Mouse (Mus musculus) adrenal gland, postnatal 10 days (tissue): ENCODE measurements at regions not wholly inside any gene's neighbourhood (a gene's known extent, or its start where the extent isn't known, plus 50 kb on each side); places are given as distances from the start of the nearest gene placed in this dataset.

ENCODE experiments used
- DNase-seq: peaks from one replicate; pipeline ENCODE4 v3.0.0; 2021; ENCODE audit warnings: mixed read lengths

GRCm38 (mm10) chr11:56160286-56160685 is 119.5 kb upstream of the Nmur2 start:
- DNase-seq, result no peak

DNA sequence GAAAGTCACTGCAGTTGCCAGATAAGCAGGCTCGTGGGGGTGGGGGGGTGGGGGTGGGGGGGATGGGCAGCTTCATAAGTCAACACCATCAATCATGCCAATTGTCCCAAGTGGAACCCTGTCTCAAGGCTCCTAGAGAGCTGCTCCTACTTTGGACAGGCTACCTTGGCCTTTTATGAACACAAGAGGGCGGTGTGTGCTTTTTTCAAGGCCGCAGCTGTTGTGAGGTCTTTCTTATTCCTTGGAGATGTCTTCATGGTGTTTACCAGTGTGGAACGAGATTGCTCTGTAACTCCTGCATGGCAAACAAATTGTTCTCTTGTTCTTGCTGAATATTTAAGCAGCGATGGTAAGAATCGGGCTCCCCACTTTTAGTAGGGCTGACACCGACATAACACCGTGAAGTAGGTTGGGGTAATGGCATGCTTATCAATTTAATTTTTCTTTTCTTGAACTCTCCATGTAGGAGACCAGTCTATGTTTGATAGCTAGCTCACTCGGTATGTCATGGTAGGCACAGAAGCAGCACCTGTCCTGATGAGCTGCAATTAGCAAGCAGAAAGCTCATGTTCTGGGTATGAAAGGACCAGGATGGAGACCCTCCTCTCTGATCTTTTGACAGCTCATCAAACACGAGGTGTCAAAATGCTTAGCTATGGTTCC is 118.7 kb upstream of the Nmur2 start:
- peak; percentile 50 for DNase-seq

DNA sequence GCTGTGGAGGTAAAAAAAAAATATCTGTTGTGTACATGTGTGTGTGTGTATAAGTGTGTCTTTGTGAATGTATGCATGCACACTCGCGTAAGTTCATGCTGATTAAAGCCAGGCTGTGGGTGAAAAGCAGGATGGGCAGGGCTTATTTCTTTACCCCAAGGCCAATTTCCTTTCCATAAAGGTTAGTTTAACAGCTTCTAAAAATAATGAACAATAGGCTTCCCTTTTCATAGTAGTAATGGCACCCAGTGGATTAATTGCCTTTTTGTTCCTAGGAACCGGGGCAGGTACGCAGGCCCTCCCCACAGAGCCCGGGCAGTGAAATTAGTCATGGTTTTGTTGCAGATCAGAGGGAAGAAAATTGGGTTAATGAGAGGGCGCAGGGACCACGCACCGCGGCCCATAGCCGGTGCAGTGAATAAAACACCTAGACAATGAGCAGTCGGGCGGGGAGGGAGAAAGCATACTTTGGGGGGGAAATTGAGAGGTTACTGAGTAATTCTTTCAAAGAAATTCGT is 110.1 kb upstream of the Nmur2 start:
- no peak for DNase-seq

GRCm38 (mm10) chr11:56149752-56150151 is 108.9 kb upstream of the Nmur2 start:
- DNase-seq, result no peak

GRCm38 (mm10) chr11:56148956-56149355 is 108.1 kb upstream of the Nmur2 start:
- no peak for DNase-seq

DNA sequence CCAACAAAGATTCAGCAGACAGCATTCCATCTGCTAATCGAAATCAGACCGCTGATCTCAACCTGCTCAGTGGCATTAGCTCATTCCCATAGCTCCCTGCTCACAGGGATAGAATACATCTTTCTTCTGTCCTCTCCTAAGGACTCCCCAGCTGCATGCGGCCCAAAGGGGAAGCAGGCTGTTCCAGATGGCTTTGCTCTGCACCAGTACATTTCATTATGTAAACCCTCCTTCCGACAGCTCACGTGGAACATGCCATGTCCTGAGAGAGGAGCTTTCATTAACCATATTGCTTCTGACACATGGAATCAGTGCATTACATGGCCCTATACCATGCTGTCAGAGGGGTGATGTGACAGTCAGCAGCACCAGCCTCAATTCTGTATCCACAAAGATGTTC is 105.9 kb upstream of the Nmur2 start:
- no peak for DNase-seq

DNA sequence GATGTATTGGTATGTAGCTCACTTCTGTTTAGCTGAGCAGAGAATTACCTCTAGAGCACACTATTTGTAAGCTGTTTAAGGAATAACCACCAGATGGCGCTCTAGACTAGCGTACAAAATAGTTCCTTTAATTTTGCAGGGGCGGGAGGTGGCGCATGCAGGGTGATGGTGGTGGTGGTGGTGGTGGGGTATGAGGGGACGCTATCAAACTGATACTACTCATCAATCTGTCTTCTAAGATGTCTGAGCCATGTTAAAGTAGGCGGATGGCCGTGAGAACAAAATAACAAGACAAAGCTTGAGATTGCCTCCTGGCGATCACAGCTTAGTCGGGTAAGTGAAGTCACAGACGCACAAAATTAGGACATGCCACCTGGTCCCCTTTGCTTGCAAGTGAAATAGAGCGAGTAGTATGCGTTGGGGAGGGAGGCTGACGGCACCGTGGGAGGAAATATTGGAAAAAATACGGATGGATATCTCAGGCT is 90.6 kb upstream of the Nmur2 start:
- DNase-seq, result peak; percentile 42

- DNase-seq, result peak; percentile 45
These were observed 75.9 kb upstream of the Nmur2 start for GRCm38 (mm10) chr11:56116553-56117232.

- DNase-seq, result peak; percentile 87
These were observed 67.1 kb upstream of the Nmur2 start for GRCm38 (mm10) chr11:56107929-56108328.

- peak; percentile 67 for DNase-seq
These were observed 64.8 kb upstream of the Nmur2 start for GRCm38 (mm10) chr11:56105632-56106031.

- no peak for DNase-seq
These were observed 52.1 kb upstream of the Nmur2 start for GRCm38 (mm10) chr11:56092891-56093290.
